ENCODE assay signal across 8 mouse cellular contexts in the genomic region with DNA sequence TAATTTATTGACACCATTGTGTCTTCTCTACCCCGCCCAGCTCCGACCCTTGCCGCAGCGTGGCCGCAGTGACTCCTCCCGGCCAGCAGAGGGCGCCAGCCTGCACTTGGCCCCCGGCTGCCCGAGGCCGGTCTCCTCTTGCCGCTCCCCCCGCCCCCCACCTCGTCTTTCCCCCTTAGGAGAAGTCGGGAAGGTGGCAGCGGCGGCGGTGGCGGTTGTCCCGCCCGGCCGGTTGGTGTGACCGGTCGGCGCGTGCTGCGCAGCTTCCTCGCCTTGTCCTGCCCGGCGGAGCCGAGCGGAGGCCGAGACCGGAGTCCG. TPM values are rescaled to one million over a fixed set of nuclear protein-coding genes. Genes with fewer than 3 reads are reported as not detected.
DNase-seq lines count a peak whose midpoint lies in the region; ATAC-seq lines count a peak whose summit lies in the region.

Gene Agfg1 (plus strand): TSS at position 188 of the 318 bp plus-strand sequence.

- peak; percentile 92 to 93 for ATAC-seq in hematopoietic stem cell, adult 5-6 weeks (replicated peaks in 1 of 2; ENCODE audit: insufficient read depth in 1 of 2, low FRiP score in 2 of 2, low TSS enrichment in 1 of 2, low read depth in 1 of 2, poor library complexity in 2 of 2, severe bottlenecking in 2 of 2)
- ATAC-seq in lung, embryonic 16.5 days (ENCODE audit: low read depth): peak; percentile 92

- peak within 1 kb of the TSS; percentile 79 for H3K27ac ChIP-seq in lung, embryonic 16.5 days (ENCODE audit: low read length)

- peaks cover 14% of the 10 kb centered on the region for H3K4me1 ChIP-seq in lung, embryonic 16.5 days (replicated peaks; ENCODE audit: control insufficient read depth, insufficient read depth, low read length)

- peak within 1 kb of the TSS; percentile 93 for H3K9ac ChIP-seq in lung, embryonic 16.5 days (ENCODE audit: low read length)

- 0% methylated on average over 33 of the region's 34 CpGs for WGBS in lung, embryonic 16.5 days

- H3K4me2 ChIP-seq in lung, embryonic 16.5 days (ENCODE audit: low read depth, low read length): peak within 1 kb of the TSS; percentile 88

- H3K27me3 ChIP-seq in lung, embryonic 16.5 days (ENCODE audit: control insufficient read depth, insufficient read depth, low read depth, low read length): no peaks in the 10 kb centered on the region

- H3K36me3 ChIP-seq in lung, embryonic 16.5 days (ENCODE audit: control insufficient read depth, insufficient read depth, low read length): 0 out of 2 replicates have a peak, but pooled peaks cover 2% of the 10 kb centered on the region

- DNase-seq in MEL-GATA-1-ER (ENCODE audit: extremely low read depth, low read depth): peak; percentile 62
- peak; percentile 94 for DNase-seq in cerebellum, adult 8-10 months
- DNase-seq in forelimb bud, embryonic 11.5 days (ENCODE audit: low read depth, low spot score): peak; percentile 81
- DNase-seq in layer of hippocampus, adult 9-10 months (ENCODE audit: low spot score): peak; percentile 80
- peak; percentile 98 for DNase-seq in ovary, postnatal 10 days (ENCODE audit: low spot score)
- peak; percentile 93 to 96 for DNase-seq in thymus, postnatal 10 days (ENCODE audit: low spot score in 2 of 2)

- H3K9me3 ChIP-seq in lung, embryonic 16.5 days (ENCODE audit: control insufficient read depth, low read length): no peaks in the 10 kb centered on the region

- peak within 1 kb of the TSS; percentile 99 for H3K4me3 ChIP-seq in lung, embryonic 16.5 days (ENCODE audit: low read length)

RNA-seq across cellular contexts. Expression of gene Agfg1, which starts in this region (rescaled TPM):
- 36.5 and 37.6 TPM in 2 replicates for total RNA-seq in hematopoietic stem cell, adult 5-6 weeks (2017)
- 30.8 and 31.4 TPM in 2 replicates for polyA plus RNA-seq in lung, embryonic 16.5 days (2015; fragmentation: Nextera tagmentation; extraction: Ambion mirVana)

Comparison
In these comparisons a context has a peak if more than half of its experiments do, and no peak if none do; other contexts are left out.
1. Peak in every context shown above with its lines: DNase-seq, ATAC-seq, H3K4me3 ChIP-seq and H3K27ac ChIP-seq.